Mouse (Mus musculus) heart, adult 11 months (tissue): ENCODE results near the gene Tex21.
A peak's percentile ranks its signal among the peaks of the same experiment; 100 is the strongest.
"Not testable (repeated sequence)": the region's sequence is repeated elsewhere in the genome, so short reads cannot be mapped to it uniquely, and the experiment has no call there.

ENCODE experiments used
- DNase-seq: peaks from one replicate; pipeline ENCODE4 v3.0.0; 2022

The Tex21 gene

GRCm38 (mm10) chr12:76194526-76194925 is 52.0 kb downstream of the Tex21 start:
- DNase-seq = no peak

- no peak for DNase-seq
These were observed 55.6 kb downstream of the Tex21 start for GRCm38 (mm10) chr12:76190940-76191339.

GRCm38 (mm10) chr12:76187849-76188248 is 58.7 kb downstream of the Tex21 start:
- DNase-seq = no peak

GRCm38 (mm10) chr12:76186473-76186872 is 60.1 kb downstream of the Tex21 start:
- no peak for DNase-seq

GRCm38 (mm10) chr12:76185167-76185816 is 61.3 kb downstream of the Tex21 start:
- no peak for DNase-seq

- DNase-seq = no peak
These were observed 62.3 kb downstream of the Tex21 start for GRCm38 (mm10) chr12:76184271-76184670.

GRCm38 (mm10) chr12:76182831-76183230 is 63.7 kb downstream of the Tex21 start:
- peak; percentile 59 for DNase-seq

- no peak for DNase-seq
These were observed 65.1 kb downstream of the Tex21 start for GRCm38 (mm10) chr12:76181471-76181870.

GRCm38 (mm10) chr12:76180442-76180841 is 66.1 kb downstream of the Tex21 start:
- peak; percentile 64 for DNase-seq

GRCm38 (mm10) chr12:76179527-76179926 is 67.0 kb downstream of the Tex21 start:
- DNase-seq = peak; percentile 23

- DNase-seq = peak; percentile 70
These were observed 67.5 kb downstream of the Tex21 start for GRCm38 (mm10) chr12:76179051-76179450.

GRCm38 (mm10) chr12:76177864-76178518 is 68.6 kb downstream of the Tex21 start:
- DNase-seq = peak; percentile 83

GRCm38 (mm10) chr12:76177000-76177863 is 69.3 kb downstream of the Tex21 start, which contains the start of gene Esr2:
Esr2 (minus strand) TSS chr12:76177259.
- DNase-seq = peak; percentile 87

GRCm38 (mm10) chr12:76165641-76166040 is 80.9 kb downstream of the Tex21 start:
- DNase-seq = no peak

- not testable (repeated sequence) for DNase-seq
These were observed 94.2 kb downstream of the Tex21 start for GRCm38 (mm10) chr12:76152389-76152788.
